Mouse (Mus musculus): ENCODE measurements around the gene Gmcl1. TPM values are rescaled to one million over a fixed set of nuclear protein-coding genes. Genes with fewer than 3 reads are reported as not detected.

Gene Gmcl1
- polyA plus RNA-seq (2015; fragmentation: Nextera tagmentation; extraction: Ambion mirVana), result 14.4 and 19.7 TPM in 2 replicates

DNA sequence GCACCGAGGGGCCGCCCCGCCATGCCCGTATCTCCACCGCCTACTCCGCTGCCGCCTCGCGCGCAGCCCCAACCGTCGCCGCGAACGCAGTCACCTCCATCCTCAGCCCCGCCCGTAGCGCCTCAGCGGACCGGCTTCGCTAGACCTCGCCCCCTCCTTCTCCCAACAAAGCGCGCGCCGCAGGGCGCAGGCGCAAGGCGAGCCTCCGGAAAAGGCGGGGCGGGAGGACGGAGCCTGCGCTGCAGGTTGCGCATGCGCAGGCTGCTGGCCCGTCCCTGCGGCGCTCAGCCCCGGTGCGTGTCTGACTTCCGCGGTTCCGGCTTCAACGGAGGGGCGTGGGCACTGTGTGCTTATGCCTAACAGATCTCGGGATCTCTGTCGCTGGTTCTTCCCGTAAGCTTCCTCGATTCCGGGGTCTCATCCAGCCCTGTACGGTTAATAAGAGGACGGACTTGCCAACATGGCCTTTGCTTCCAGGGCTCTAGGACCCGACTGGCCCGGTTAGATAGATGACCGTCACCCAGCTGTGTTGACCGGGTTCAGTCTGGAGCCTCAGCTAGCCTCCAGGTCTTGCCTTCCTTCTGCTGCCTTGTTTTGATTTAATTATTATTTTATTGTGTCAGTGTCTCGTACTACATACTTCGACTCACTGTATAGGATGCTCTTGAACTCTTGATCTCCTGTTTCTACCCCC is at the start of gene Gmcl1:
Gmcl1 (minus strand) TSS at position 201 of the 694 bp plus-strand sequence.
- WGBS, result under 1% methylated on average over 59 of the region's 59 CpGs
- H3K27me3 ChIP-seq, result no peaks in the 10 kb centered on the region
- H3K4me3 ChIP-seq, result peak within 1 kb of the TSS; percentile 99
- H3K36me3 ChIP-seq, result no peaks in the 10 kb centered on the region
- H3K9ac ChIP-seq, result peak within 1 kb of the TSS; percentile 89
- peak within 1 kb of the TSS; percentile 95 for H3K4me2 ChIP-seq
- H3K9me3 ChIP-seq (replicated peaks), result no peaks in the 10 kb centered on the region
- H3K4me1 ChIP-seq (replicated peaks), result peaks cover 16% of the 10 kb centered on the region
- peak within 1 kb of the TSS; percentile 81 for H3K27ac ChIP-seq
- ATAC-seq (replicated peaks; ENCODE audit: insufficient number of reproducible peaks, insufficient read depth, low FRiP score, low read depth), result peak; percentile 92

DNA sequence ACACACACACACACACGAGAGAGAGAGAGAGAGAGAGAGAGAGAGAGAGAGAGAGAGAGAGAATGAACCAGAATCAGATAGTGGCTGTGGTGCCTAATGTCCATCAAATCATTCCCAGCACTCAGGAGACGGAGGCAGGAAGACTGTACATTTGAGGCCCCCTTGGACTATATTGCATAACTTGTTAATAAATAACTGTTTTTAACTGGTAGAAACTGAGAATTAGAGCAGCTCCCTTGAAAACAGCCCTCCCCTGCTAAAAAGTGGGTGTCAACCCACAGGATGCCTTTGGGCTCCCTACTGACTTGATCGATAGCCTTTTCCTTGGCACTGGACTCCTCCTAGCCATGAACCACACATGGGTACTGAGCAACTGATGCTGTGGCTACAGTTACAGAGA is 49.2 kb upstream of the Gmcl1 start:
- H3K36me3 ChIP-seq, result no peaks in the 10 kb centered on the region
- H3K4me3 ChIP-seq, result no peak overlapping the region
- WGBS, result 69% methylated on average over 3 of the region's 3 CpGs
- no peak overlapping the region for H3K27ac ChIP-seq
- no peak overlapping the region for H3K4me2 ChIP-seq
- H3K27me3 ChIP-seq, result no peaks in the 10 kb centered on the region
- H3K9ac ChIP-seq, result no peak overlapping the region
- H3K4me1 ChIP-seq (replicated peaks), result no peaks in the 10 kb centered on the region; the same call in 1 of the 2 replicates
- no peak for ATAC-seq (replicated peaks; ENCODE audit: insufficient number of reproducible peaks, insufficient read depth, low FRiP score, low read depth)
- no peaks in the 10 kb centered on the region for H3K9me3 ChIP-seq (replicated peaks)

DNA sequence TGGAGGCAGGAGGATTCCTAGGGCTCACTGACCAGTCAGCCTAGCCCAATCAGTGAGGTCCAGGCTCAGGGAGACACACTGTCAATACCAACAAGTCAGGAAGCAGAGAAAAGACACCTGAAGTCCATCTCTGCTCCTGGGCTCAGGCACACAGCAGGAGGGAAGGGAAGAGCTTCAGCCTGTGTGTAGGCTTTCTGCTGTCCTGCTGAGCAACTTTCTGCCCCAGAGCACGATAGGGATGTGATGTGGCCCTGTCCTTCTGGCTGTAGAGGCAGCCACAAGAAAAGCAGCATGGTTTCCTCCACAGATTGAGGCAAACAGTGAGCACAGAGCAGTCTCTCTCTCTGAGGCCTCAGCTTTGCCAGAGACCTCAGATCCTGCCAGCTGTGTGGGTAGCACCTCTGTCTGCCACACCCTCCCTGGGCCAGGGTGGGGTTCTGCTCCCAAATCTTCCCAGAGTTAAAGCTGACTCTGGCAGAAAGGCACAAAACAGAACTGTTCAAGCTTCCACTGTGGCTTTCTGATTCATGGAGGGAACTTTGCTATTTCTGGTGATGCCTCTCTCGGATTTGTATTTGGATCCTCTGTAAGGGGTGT is 48.3 kb upstream of the Gmcl1 start:
- H3K4me1 ChIP-seq (replicated peaks), result peaks cover 8% of the 10 kb centered on the region
- H3K9me3 ChIP-seq (replicated peaks), result no peaks in the 10 kb centered on the region
- ATAC-seq (replicated peaks; ENCODE audit: insufficient number of reproducible peaks, insufficient read depth, low FRiP score, low read depth), result no peak
- no peak overlapping the region for H3K27ac ChIP-seq
- no peak overlapping the region for H3K4me2 ChIP-seq
- no peak overlapping the region for H3K9ac ChIP-seq
- no peaks in the 10 kb centered on the region for H3K27me3 ChIP-seq
- H3K36me3 ChIP-seq, result no peaks in the 10 kb centered on the region
- H3K4me3 ChIP-seq, result no peak overlapping the region
- WGBS, result 45% methylated on average over 2 of the region's 2 CpGs

DNA sequence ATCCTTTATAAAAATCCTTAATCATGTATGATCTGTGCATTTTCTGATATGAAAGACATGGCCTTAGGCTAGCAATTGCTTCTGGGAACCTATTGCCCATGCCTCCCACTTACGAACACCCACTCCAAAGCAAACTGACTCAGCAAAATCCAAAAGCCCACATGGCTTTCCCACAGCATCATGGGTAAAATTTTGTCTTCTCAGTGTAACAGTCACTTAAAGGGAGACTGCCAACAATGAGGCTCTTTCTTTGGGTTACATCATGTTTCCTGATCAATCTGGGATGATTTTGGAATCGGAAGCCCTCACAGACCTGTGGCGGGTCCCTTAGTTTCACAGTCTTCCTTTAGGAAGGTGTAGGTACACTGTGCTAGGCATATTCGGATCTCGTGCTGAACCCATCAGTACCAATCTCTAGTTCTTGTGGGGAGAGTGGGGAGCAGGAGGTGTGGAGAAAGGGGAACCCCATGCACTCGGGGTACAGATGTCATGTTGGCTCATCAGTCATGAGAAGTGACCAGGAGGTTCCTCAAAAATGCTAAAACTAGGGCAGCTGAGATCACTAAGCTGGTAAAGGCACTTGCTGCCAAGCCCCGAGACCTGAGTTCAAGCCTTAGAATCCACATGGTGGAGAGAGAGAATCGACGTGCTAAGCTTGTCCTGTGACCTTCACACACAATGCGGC is 45.9 kb upstream of the Gmcl1 start:
- Histone ChIP-seq H3K27me3 (no peaks in the 10 kb centered on the region), H3K4me2 (no peak overlapping the region), H3K9ac (no peak overlapping the region), H3K9me3 (replicated peaks) (no peaks in the 10 kb centered on the region), H3K27ac (no peak overlapping the region), H3K4me3 (no peak overlapping the region), H3K4me1 (replicated peaks) (peaks cover 15% of the 10 kb centered on the region), H3K36me3 (no peaks in the 10 kb centered on the region)
- ATAC-seq (replicated peaks; ENCODE audit: insufficient number of reproducible peaks, insufficient read depth, low FRiP score, low read depth), result no peak
- 87% methylated on average over 10 of the region's 10 CpGs for WGBS

DNA sequence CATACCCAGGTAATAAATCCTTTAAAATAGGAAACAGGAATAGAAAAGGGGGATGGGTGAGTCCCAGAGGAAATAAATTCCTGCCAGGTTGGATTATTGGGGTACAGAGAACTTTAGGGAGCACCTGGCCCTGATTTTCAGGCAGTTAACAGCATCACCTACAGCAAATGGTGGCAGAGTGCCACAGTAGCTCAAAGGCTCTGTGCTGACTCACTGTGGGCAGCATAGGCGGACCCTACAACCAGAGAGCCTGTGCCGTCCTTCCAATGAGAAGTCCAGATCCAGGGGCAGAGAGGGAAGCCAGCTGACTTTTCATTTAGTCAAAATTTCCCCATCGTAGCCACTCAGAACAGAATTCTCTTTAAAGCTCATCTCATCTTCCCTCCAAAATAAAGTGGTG is 44.0 kb upstream of the Gmcl1 start:
- WGBS, result 82% methylated on average over 3 of the region's 3 CpGs
- Histone ChIP-seq H3K36me3 (no peaks in the 10 kb centered on the region), H3K9ac (no peak overlapping the region), H3K27me3 (no peaks in the 10 kb centered on the region), H3K4me1 (replicated peaks) (peaks cover 15% of the 10 kb centered on the region), H3K27ac (peak overlapping the region; percentile 41; the same call in 1 of the 2 replicates), H3K4me2 (no peak overlapping the region), H3K9me3 (replicated peaks) (no peaks in the 10 kb centered on the region), H3K4me3 (no peak overlapping the region)
- ATAC-seq (replicated peaks; ENCODE audit: insufficient number of reproducible peaks, insufficient read depth, low FRiP score, low read depth), result no peak

DNA sequence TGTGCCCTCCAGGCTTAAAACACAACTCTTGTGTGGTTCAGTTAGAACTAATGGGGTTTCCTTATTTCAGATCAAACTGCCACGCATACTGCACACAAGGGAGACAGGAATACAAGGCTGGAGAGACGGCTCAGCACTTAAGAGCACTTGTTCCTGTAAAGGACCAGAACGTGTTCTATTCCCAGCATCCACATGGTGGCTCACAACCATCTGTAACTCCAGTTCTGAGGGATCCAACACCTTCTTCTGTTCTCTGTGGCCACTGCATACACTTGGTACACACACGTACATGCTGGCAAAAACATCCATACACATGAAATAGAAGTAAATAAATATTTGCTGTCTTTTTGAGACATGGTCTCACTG is 43.5 kb upstream of the Gmcl1 start:
- WGBS, result 39% methylated on average over 4 of the region's 4 CpGs
- Histone ChIP-seq H3K9me3 (replicated peaks) (no peaks in the 10 kb centered on the region), H3K27ac (peak overlapping the region; percentile 41), H3K4me2 (peak overlapping the region; percentile 8; the same call in 1 of the 2 replicates), H3K27me3 (no peaks in the 10 kb centered on the region), H3K36me3 (no peaks in the 10 kb centered on the region), H3K9ac (no peak overlapping the region), H3K4me1 (replicated peaks) (peaks cover 15% of the 10 kb centered on the region), H3K4me3 (no peak overlapping the region)
- ATAC-seq (replicated peaks; ENCODE audit: insufficient number of reproducible peaks, insufficient read depth, low FRiP score, low read depth), result no peak

DNA sequence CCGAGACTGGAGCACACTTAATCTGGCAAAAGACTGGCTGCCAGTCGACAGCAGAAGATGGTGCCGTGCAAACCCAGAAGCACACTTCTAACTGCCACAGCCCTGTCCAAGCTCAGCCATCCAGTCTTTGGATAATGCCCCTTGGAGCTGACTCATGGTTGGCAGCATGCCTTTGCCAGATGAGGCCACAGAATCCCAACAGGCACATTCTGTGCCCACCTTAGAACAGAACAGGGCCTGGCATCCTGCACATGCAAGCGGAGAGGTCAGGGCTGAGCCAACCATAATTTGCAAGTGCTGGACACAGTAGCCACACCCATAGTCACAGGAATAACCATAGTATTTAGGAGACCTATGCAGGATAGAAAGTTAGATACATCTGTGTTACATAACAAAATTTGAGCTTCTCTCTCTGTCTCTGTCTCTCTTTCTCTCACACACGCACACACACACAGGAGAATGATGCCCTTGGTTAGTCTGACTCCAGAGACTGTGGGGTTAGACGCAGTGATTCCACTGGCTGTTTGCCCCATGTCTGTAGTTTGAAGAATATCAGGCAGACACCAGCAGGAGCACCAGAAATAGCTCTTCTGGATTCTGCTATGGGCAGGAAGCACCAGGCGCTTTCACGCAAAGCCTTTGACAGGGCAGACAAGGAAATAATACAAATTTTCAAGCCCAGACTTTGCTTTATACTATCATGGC is 43.0 kb upstream of the Gmcl1 start:
- peak overlapping the region; percentile 41 for H3K27ac ChIP-seq
- peaks cover 15% of the 10 kb centered on the region for H3K4me1 ChIP-seq (replicated peaks)
- H3K27me3 ChIP-seq, result no peaks in the 10 kb centered on the region
- H3K9ac ChIP-seq, result no peak overlapping the region
- peak overlapping the region; percentile 8; the same call in 1 of the 2 replicates for H3K4me2 ChIP-seq
- no peak overlapping the region for H3K4me3 ChIP-seq
- H3K9me3 ChIP-seq (replicated peaks), result no peaks in the 10 kb centered on the region
- 54% methylated on average over 8 of the region's 8 CpGs for WGBS
- ATAC-seq (replicated peaks; ENCODE audit: insufficient number of reproducible peaks, insufficient read depth, low FRiP score, low read depth), result no peak
- H3K36me3 ChIP-seq, result no peaks in the 10 kb centered on the region

DNA sequence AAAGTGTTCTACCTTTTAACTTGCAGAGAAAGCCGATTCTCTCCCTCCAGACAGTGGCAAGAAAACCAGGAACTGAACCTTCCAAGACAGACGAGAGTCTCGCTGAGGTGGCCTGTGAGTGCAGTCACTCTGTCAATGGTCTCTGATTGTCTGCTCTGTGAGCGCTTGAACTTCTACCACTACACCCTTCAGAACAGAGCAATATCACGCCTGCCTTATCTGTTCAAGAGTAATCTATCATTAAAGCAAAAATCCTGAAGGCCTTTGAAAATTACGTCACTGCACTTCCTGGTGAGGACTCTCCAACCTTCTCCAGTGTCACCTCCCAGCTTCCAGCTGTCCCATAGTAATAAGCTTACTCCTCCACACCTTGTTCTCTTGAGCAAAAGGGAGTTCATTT is 41.8 kb upstream of the Gmcl1 start:
- Histone ChIP-seq H3K9ac (no peak overlapping the region), H3K4me3 (no peak overlapping the region), H3K27ac (no peak overlapping the region), H3K9me3 (replicated peaks) (no peaks in the 10 kb centered on the region), H3K4me1 (replicated peaks) (peaks cover 15% of the 10 kb centered on the region), H3K36me3 (no peaks in the 10 kb centered on the region), H3K4me2 (no peak overlapping the region), H3K27me3 (no peaks in the 10 kb centered on the region)
- ATAC-seq (replicated peaks; ENCODE audit: insufficient number of reproducible peaks, insufficient read depth, low FRiP score, low read depth), result no peak
- WGBS, result 68% methylated on average over 6 of the region's 6 CpGs

DNA sequence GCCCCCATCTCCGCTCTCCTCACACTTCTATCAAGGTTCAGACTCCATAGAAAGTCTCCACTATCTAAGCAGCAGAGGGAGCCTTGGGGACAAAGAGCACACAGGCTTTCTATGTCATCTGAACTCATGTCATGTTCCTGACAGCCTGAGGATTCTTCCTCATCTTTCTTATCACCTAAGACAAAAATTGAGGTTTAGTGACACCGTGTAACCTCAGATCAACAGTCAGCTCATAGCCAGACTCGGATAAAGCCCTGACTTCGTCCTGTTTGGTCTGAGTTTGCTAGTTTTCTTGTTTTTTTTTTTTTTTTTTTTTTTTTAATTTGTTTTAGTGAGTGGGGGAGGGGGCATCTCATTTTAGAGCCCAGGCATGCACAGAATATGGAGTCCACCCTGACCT is 40.6 kb upstream of the Gmcl1 start:
- H3K9ac ChIP-seq, result no peak overlapping the region
- no peaks in the 10 kb centered on the region for H3K9me3 ChIP-seq (replicated peaks)
- WGBS, result 76% methylated on average over 4 of the region's 4 CpGs
- no peak overlapping the region for H3K4me3 ChIP-seq
- H3K4me2 ChIP-seq, result no peak overlapping the region
- no peaks in the 10 kb centered on the region for H3K27me3 ChIP-seq
- H3K36me3 ChIP-seq, result no peaks in the 10 kb centered on the region
- peaks cover 15% of the 10 kb centered on the region for H3K4me1 ChIP-seq (replicated peaks)
- ATAC-seq (replicated peaks; ENCODE audit: insufficient number of reproducible peaks, insufficient read depth, low FRiP score, low read depth), result no peak
- H3K27ac ChIP-seq, result no peak overlapping the region

DNA sequence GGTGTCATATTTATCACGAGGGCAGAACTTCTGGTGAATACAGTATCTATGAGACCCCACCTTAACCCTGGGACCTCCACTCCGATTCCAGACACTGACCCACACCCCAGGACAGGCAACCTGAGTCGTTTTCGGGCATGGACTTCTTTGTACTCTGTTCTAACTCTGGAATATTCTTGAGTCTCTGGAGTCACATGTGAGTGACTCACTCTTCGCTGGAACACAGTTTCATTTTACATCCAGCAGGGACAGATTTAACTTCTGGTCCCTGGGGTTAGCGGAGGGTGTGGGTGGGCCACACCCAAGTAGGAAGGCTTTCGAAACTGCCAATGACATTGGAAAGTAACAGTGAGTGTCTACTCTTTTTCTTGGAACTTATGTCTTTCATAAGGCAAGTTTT is 39.4 kb upstream of the Gmcl1 start:
- Histone ChIP-seq H3K4me1 (replicated peaks) (peaks cover 15% of the 10 kb centered on the region), H3K27me3 (no peaks in the 10 kb centered on the region), H3K4me2 (no peak overlapping the region), H3K36me3 (no peaks in the 10 kb centered on the region), H3K27ac (no peak overlapping the region), H3K4me3 (no peak overlapping the region), H3K9me3 (replicated peaks) (no peaks in the 10 kb centered on the region), H3K9ac (no peak overlapping the region)
- 70% methylated on average over 7 of the region's 7 CpGs for WGBS
- ATAC-seq (replicated peaks; ENCODE audit: insufficient number of reproducible peaks, insufficient read depth, low FRiP score, low read depth), result no peak

DNA sequence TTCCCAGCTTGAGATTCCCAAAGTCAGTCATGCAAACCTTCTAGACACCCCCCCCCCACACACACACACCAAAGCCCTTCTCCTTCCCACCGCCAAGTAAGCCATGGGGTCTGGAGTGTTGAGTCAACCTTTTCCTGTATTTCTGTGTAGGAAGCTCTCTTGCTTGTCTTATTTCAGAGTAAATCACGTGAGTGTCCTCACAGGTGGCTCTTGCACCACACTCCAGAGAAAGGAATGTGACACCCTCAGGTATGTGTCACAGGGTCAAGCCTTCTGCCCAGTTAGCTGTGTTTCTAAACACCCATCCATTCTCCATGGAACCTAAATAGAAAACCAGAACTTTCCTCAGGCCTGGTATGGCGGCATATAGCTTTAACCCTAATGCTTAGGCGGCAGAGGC is 35.8 kb upstream of the Gmcl1 start:
- H3K9me3 ChIP-seq (replicated peaks), result no peaks in the 10 kb centered on the region
- H3K27me3 ChIP-seq, result no peaks in the 10 kb centered on the region
- 80% methylated on average over 4 of the region's 4 CpGs for WGBS
- ATAC-seq (replicated peaks; ENCODE audit: insufficient number of reproducible peaks, insufficient read depth, low FRiP score, low read depth), result no peak
- H3K9ac ChIP-seq, result no peak overlapping the region
- no peak overlapping the region for H3K4me2 ChIP-seq
- no peaks in the 10 kb centered on the region for H3K36me3 ChIP-seq
- H3K4me3 ChIP-seq, result no peak overlapping the region
- H3K27ac ChIP-seq, result no peak overlapping the region
- no peaks in the 10 kb centered on the region for H3K4me1 ChIP-seq (replicated peaks)
